Mouse (Mus musculus) adrenal gland, postnatal 25 days (tissue): Measurements from ENCODE around the gene Gm3424. TPM values are rescaled to one million over a fixed set of nuclear protein-coding genes. Genes with fewer than 3 reads are reported as not detected.
"Not testable (repeated sequence)": the region's sequence is repeated elsewhere in the genome, so short reads cannot be mapped to it uniquely, and the experiment has no call there.

Experiments used
- DNase-seq: peaks from one replicate; pipeline ENCODE4 v3.0.0; 2021; ENCODE audit warnings: mixed read lengths
- long read RNA-seq: library from polyadenylated mRNA; stranded (forward); transcript quantifications from one replicate; pipeline ENCODE4 v2.0.0, GENCODE M21; 2021
- total RNA-seq: library from RNA; stranded (reverse); gene quantifications from 2 replicates; pipeline ENCODE4 v1.2.3, GENCODE M21; 2021

Gene Gm3424
- not detected in 2 replicates for total RNA-seq
- long read RNA-seq, result 0 reads

DNA sequence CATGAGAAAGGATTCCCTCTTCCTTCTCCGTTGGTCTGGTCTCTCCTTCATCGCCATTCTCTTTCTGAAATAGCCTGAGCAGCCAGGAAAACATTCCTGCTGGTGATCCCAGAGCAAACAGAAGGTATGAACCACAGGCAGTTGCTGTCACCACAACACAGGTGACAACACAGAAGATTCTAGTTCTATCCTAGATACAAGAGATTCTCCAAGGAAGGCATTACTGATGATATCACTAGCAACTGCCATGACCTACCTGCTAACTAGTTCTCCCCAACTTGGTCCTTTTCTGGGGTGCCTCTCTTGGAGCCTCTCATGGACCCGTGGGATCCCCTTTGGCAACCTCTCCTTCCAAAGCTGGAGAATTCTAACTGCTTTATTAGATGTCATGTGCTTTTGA is at the start of gene Gm3424:
Gene Gm3424, minus strand, starts transcription at position 101 of the 400 bp plus-strand sequence.
- DNase-seq, result not testable (repeated sequence)

DNA sequence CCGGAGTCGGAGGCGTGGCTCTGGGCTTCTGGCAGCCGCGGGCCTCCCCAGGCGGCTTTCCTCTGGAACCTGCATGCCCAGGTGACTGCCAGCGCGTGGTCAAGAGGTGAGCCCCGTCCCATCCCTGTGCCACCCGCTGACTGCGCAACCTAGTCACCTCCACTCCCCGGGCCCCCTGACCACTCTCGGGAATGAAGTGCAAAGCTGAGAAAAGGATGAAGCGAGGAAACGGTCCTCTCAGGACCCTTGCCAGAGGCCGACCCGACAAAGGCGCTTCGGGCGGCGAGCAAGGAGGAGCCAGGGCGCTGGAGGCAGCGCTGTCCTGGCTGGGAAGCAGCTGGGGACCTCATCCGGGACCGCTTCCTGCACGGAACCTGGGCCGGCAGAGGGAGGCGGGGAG is 49.7 kb upstream of the Gm3424 start:
- not testable (repeated sequence) for DNase-seq

DNA sequence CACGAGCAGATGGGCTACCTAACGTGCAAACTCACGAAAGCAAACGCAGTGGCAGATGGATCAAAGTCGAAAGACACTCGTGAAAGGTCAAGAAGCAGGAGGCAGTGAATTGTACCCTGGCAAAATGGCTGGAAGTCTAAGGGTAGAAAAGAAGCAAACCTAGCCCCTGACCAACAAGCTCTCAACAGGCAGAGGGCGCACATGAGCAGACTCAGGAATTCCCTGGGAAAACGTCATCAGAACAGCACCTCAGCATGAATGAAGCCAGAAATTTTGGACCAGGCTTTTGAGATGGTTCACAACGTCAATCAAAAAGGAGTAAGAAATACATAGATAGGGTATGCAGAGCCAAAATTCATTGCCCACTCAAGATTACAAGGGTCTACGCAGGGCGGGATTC is 49.0 kb upstream of the Gm3424 start:
- DNase-seq, result peak; percentile 3

DNA sequence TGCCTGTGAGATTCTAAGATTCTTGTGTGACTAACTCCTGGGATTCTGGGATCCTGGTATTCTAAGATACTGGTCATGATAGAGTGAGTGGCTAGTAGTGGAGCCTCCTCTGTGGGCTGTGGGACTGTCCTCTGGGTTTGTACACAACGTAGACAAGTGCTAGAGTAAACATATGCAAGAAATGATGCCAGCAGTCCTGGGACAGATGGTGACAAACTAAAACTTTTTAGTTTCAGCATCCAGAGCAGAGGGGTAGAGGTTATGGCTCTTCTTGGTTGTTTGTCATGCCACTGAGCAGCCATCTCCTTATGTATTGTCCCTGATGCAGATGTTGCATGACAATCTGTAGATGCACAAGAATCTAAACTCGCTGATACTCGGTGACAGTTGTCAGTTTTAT is 25.8 kb upstream of the Gm3424 start:
- not testable (repeated sequence) for DNase-seq

DNA sequence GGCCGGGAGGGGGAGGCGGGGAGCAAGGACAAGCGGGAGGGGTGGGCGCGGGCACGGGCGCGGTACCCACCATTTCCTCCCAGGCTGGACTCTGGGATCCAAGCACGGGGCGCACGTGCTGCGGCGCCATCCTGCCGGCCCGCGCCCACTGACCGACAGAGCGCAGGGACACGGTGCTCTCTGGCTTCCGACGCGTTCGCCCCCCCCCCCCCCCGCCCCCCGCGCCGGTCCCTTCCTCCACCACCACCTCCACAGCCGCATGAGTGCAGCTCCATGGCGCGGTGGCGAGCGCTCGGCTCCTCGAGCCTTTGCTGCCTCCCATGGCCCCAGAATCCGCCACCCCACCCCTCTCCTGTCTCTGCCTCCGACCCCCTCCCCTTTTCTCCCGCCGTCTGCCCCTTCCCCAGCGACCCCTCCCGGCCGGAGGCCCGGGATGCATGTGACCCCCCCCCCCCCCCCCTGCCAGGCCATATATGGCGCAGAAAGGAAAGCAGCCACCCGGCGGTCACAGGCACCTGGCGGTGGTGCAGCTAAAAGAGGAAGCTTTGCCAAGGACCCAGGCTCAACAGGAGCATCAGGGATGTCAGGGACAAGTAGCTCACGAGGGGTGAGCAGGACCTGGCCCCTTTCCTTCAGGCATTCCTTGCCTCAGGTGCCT is 17.3 kb downstream of the Gm3424 start:
- not testable (repeated sequence) for DNase-seq

DNA sequence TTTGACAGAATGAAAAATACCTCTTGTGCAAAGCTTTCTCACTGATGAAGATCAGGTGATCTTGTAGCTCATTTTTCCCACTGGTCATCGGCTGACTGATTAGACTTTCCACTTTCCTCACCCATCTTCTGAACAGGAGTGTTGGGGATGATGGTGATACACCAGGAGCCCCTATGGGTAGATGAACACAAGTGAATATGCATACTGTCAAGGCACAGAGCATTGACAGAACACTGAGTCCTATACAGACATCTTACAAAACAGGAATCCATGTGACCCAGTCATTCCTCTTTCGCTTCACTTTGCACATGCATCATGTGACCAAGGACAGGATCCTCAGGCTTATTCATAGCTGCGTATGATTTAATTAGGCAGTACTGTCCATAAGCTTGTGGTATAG is 22.2 kb downstream of the Gm3424 start, which contains the start of gene Gm3383:
Gene Gm3383, minus strand, starts transcription at position 101 of the 400 bp plus-strand sequence.
- DNase-seq, result not testable (repeated sequence)

Other genes starting within 250 kb of the Gm3424 start
- not detected in 2 replicates for gene Gm8265, start 197.3 kb downstream of the Gm3424 start, total RNA-seq
- not detected in 2 replicates for gene Gm9603, start 142.9 kb downstream of the Gm3424 start, total RNA-seq
- gene Gm3373, start 88.8 kb downstream of the Gm3424 start, total RNA-seq, result not detected in 2 replicates
- gene Gm3383, start 22.3 kb downstream of the Gm3424 start, total RNA-seq, result 0.73 TPM in 1 of 2 replicates, not detected in the other
- gene Gm8237, start 50.1 kb upstream of the Gm3424 start, total RNA-seq, result not detected in 2 replicates
- not detected in 2 replicates for gene Gm3248, start 131.4 kb upstream of the Gm3424 start, total RNA-seq
- not detected in 2 replicates for gene Gm3453, start 148.8 kb upstream of the Gm3424 start, total RNA-seq
- gene Gm6337, start 227.9 kb upstream of the Gm3424 start, total RNA-seq, result not detected in 2 replicates